Mouse (Mus musculus) bone marrow, adult 2 months (tissue): Measurements from ENCODE around the gene Gpc6.

ENCODE experiments used
- CTCF ChIP-seq: fragments of 200-500 bp; IDR thresholded peaks from 2 replicates; pipeline ENCODE4 v1.5.1; 2011; ENCODE audit warnings: low read length, control low read depth; ENCODE audit not compliant: control insufficient read depth, insufficient read depth
- POLR2A ChIP-seq: fragments of 200-500 bp; IDR thresholded peaks from 2 replicates; pipeline ENCODE4 v1.6.1; 2011; ENCODE audit warnings: low read depth, mild to moderate bottlenecking, control low read depth, low read length, borderline replicate concordance; ENCODE audit not compliant: control insufficient read depth

DNA sequence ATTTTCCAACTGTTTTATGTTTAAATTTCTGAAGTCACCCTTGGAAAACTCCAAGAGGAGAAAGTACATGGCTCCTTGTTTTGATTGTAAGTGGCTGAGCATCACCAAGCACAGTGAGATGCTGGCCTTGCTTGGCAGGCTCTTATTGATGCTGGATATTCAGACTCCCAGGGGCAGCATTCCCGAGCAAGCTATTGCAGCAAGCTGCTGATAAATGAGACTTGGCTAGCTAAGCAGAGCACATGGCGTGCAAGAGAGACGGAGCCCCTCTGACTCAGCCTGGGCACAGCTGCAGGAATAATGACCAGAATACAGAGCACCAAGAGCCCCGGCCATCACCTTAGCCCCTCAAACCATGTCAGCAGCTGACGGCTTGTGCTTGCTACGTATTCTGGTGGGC, 1036.2 kb downstream of the Gpc6 start:
- TF ChIP-seq CTCF (no peak), POLR2A (no peak)
